Mouse (Mus musculus): ENCODE results near the gene Srsf2. TPM values are rescaled to one million over a fixed set of nuclear protein-coding genes. Genes with fewer than 3 reads are reported as not detected.
A peak's percentile ranks its signal among the peaks of the same experiment; 100 is the strongest.
"Not testable (repeated sequence)": the region's sequence is repeated elsewhere in the genome, so short reads cannot be mapped to it uniquely, and the experiment has no call there.

Srsf2 gene
- polyA plus RNA-seq, 2 experiments from 2014 or later = 256 to 305 TPM

- ATAC-seq = peak; percentile 47
Observed at GRCm38 (mm10) chr11:116852291-116852890, 503 bp downstream of the Srsf2 start, which contains the start of gene Mfsd11. Gene Mfsd11, plus strand, starts transcription at chr11:116852440.

- no peak for ATAC-seq
Observed at GRCm38 (mm10) chr11:116851576-116852290, 1.2 kb downstream of the Srsf2 start.

- no peak for ATAC-seq
Observed at GRCm38 (mm10) chr11:116850833-116851477, 1.9 kb downstream of the Srsf2 start.

GRCm38 (mm10) chr11:116850085-116850484, 2.8 kb downstream of the Srsf2 start:
- ATAC-seq = no peak

GRCm38 (mm10) chr11:116849587-116849986, 3.3 kb downstream of the Srsf2 start:
- no peak for ATAC-seq

GRCm38 (mm10) chr11:116848877-116849178, 4.1 kb downstream of the Srsf2 start:
- ATAC-seq = not testable (repeated sequence)

- ATAC-seq = no peak
Observed at GRCm38 (mm10) chr11:116848086-116848876, 4.6 kb downstream of the Srsf2 start.

GRCm38 (mm10) chr11:116847187-116848085, 5.5 kb downstream of the Srsf2 start:
- no peak for ATAC-seq

GRCm38 (mm10) chr11:116846593-116847181, 6.2 kb downstream of the Srsf2 start:
- ATAC-seq = no peak

GRCm38 (mm10) chr11:116843261-116844233, 9.3 kb downstream of the Srsf2 start, which contains the start of the genes Mettl23 and Jmjd6:
Gene Mettl23, plus strand, starts transcription at chr11:116843278.
Gene Jmjd6, minus strand, starts transcription at chr11:116843449.
- ATAC-seq = peak; percentile 83

GRCm38 (mm10) chr11:116842531-116843260, 10.2 kb downstream of the Srsf2 start:
- peak; percentile 45 for ATAC-seq

- ATAC-seq = no peak
Observed at GRCm38 (mm10) chr11:116840748-116841147, 12.1 kb downstream of the Srsf2 start.

- no peak for ATAC-seq
Observed at GRCm38 (mm10) chr11:116839601-116840000, 13.3 kb downstream of the Srsf2 start.

GRCm38 (mm10) chr11:116838936-116839335, 14.0 kb downstream of the Srsf2 start:
- ATAC-seq = no peak

- no peak for ATAC-seq
Observed at GRCm38 (mm10) chr11:116837441-116837840, 15.5 kb downstream of the Srsf2 start.

GRCm38 (mm10) chr11:116836283-116836682, 16.6 kb downstream of the Srsf2 start:
- ATAC-seq = no peak

- no peak for ATAC-seq
Observed at GRCm38 (mm10) chr11:116834954-116835353, 17.9 kb downstream of the Srsf2 start.

GRCm38 (mm10) chr11:116832172-116832685, 20.7 kb downstream of the Srsf2 start:
- ATAC-seq = no peak

- no peak for ATAC-seq
Observed at GRCm38 (mm10) chr11:116827534-116828165, 25.2 kb downstream of the Srsf2 start, which contains the start of gene Mxra7. Gene Mxra7, minus strand, starts transcription at chr11:116828046.
